Mouse (Mus musculus) lung, adult 2 months (tissue): Measurements from ENCODE around the gene Zg16.

Experiments used
- CTCF ChIP-seq: fragments of 200-500 bp; IDR thresholded peaks from 2 replicates; pipeline ENCODE4 v1.5.1; 2011; ENCODE audit warnings: mild to moderate bottlenecking, low read length, control low read depth; ENCODE audit not compliant: insufficient read depth
- POLR2A ChIP-seq: fragments of 200-500 bp; IDR thresholded peaks from 2 replicates; pipeline ENCODE4 v1.6.1; 2011; ENCODE audit warnings: low read depth, mild to moderate bottlenecking, control low read depth, low read length, borderline replicate concordance; ENCODE audit errors: extremely low read depth

GRCm38 (mm10) chr7:127102148-127102547 lies 15.0 kb upstream of the Zg16 start:
- no peak for TF ChIP-seq POLR2A
- no peak for TF ChIP-seq CTCF
